Mouse (Mus musculus) liver, postnatal 0 days (tissue): ENCODE measurements around the gene Adgrl1. TPM values are rescaled to one million over a fixed set of nuclear protein-coding genes. Genes with fewer than 3 reads are reported as not detected.

Experiments used
- ATAC-seq: fragments of 200-750 bp; cut with Nextera tagmentation; 2 replicates; pipeline ENCODE4 v1.8.0; 2017; ENCODE audit warnings: mild to moderate bottlenecking, moderate library complexity
- DNase-seq: peaks from one replicate; pipeline ENCODE4 v3.0.0-alpha.2; 2016
- H3K27ac ChIP-seq: fragments of 300-500 bp; sonication (generic); 2 replicates; pipeline ENCODE4 v1.5.1; 2014; ENCODE audit warnings: antibody characterized with exemption, moderate library complexity, mild to moderate bottlenecking, low read depth
- H3K27me3 ChIP-seq: fragments of 300-500 bp; sonication (generic); 2 replicates; pipeline ENCODE4 v1.6.1; 2014; ENCODE audit warnings: low read length, control low read depth, mixed read lengths; ENCODE audit not compliant: insufficient read depth
- H3K36me3 ChIP-seq: fragments of 300-500 bp; sonication (generic); replicated peaks from 2 replicates; pipeline ENCODE4 v1.6.1; 2014; ENCODE audit warnings: mild to moderate bottlenecking, control low read depth, low read length, moderate library complexity, mixed read lengths; ENCODE audit not compliant: insufficient read depth
- H3K4me1 ChIP-seq: fragments of 300-500 bp; sonication (generic); 2 replicates; pipeline ENCODE4 v1.6.1; 2014; ENCODE audit warnings: antibody characterized with exemption, mild to moderate bottlenecking, control low read depth; ENCODE audit not compliant: insufficient read depth
- H3K4me2 ChIP-seq: fragments of 300-500 bp; sonication (generic); 2 replicates; pipeline ENCODE4 v1.6.1; 2014; ENCODE audit warnings: low read depth, mild to moderate bottlenecking, low read length, moderate library complexity, mixed read lengths
- H3K4me3 ChIP-seq: fragments of 300-500 bp; sonication (generic); 2 replicates; pipeline ENCODE4 v1.5.1; 2014; ENCODE audit warnings: low read depth, low read length
- H3K9ac ChIP-seq: fragments of 300-500 bp; sonication (generic); replicated peaks from 2 replicates; pipeline ENCODE4 v1.6.1; 2014; ENCODE audit warnings: mild to moderate bottlenecking, moderate library complexity
- H3K9me3 ChIP-seq: fragments of 300-500 bp; sonication (generic); 2 replicates; pipeline ENCODE4 v1.6.1; 2016; ENCODE audit warnings: mild to moderate bottlenecking, control low read depth, low read length, mixed read lengths
- CTCF ChIP-seq: sonication (generic); IDR thresholded peaks from 2 replicates; pipeline ENCODE4 v1.5.1; 2016; ENCODE audit warnings: antibody characterized with exemption, low read depth
- EP300 ChIP-seq: IDR thresholded peaks from 2 replicates; pipeline ENCODE4 v1.6.1; 2016; ENCODE audit warnings: antibody characterized with exemption, low read depth, mild to moderate bottlenecking
- WGBS: fragments of 180-500 bp; shearing (Covaris S2); extraction: QIAGEN DNeasy Blood & Tissue Kit; methylation state at CpG from one replicate; pipeline ENCODE4 v1.1.7; 2014; ENCODE audit not compliant: insufficient replicate concordance; 5-methylcytosine and 5-hydroxymethylcytosine counted together
- polyA plus RNA-seq: library from polyadenylated mRNA; unstranded; fragments of >200 nt; fragmentation: Nextera tagmentation; extraction: Ambion mirVana; gene quantifications from 2 replicates; pipeline ENCODE4 v1.2.1, GENCODE M21; 2015

Gene Adgrl1
- polyA plus RNA-seq, 1 experiment from 2014 or later: 0.96 TPM

DNA sequence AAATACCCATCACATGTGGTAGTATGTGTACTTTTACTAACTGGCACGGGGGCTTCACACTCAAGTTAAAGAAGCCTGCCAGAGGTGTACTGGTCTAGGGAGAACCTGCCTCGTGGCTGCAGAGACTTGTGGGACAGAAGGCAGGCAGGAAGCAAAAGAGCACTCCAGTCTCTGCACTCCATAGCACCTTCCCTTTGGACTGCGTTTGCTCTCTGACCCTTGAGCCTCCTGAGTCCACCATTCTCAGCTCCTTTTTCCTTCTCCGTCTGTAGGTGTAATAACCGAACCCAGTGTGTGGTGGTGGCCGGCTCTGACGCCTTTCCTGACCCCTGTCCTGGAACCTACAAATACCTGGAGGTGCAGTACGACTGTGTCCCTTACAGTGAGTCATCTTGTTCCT lies 22.8 kb downstream of the Adgrl1 start:
- H3K4me3 ChIP-seq: no peak overlapping the region
- no peak overlapping the region for H3K9ac ChIP-seq
- no peaks in the 10 kb centered on the region for H3K27me3 ChIP-seq
- no peak for TF ChIP-seq CTCF
- no peak for TF ChIP-seq EP300
- H3K9me3 ChIP-seq: no peaks in the 10 kb centered on the region
- H3K36me3 ChIP-seq: no peaks in the 10 kb centered on the region
- H3K4me1 ChIP-seq: no peaks in the 10 kb centered on the region
- H3K4me2 ChIP-seq: no peak overlapping the region
- DNase-seq (no peak), ATAC-seq (no peak)
- H3K27ac ChIP-seq: no peak overlapping the region
- WGBS: 82% methylated on average over 8 of the region's 8 CpGs

DNA sequence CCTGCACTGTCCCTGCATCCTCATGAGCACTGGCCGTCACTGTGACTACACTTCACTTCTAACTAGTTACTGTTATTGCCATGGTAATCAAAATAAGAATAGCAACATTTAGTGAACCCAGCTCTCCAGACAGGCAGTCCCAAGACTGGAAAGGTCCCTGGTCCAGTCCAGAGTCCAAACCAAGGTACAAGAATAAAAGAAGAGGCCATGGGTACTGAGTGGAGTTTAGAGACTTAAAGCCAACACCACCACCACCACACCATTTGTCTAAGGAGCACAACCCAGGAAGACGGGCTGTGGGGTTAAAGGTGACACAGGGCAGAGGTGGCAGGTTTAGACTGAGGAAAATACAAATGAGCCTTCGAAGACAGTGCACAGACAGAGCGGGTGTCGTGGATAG lies 24.7 kb downstream of the Adgrl1 start:
- H3K9me3 ChIP-seq: no peaks in the 10 kb centered on the region
- DNase-seq (no peak), ATAC-seq (no peak)
- H3K27ac ChIP-seq: no peak overlapping the region
- no peaks in the 10 kb centered on the region for H3K27me3 ChIP-seq
- H3K4me2 ChIP-seq: no peak overlapping the region
- TF ChIP-seq EP300 (no peak), CTCF (no peak)
- no peaks in the 10 kb centered on the region for H3K4me1 ChIP-seq
- H3K36me3 ChIP-seq: no peaks in the 10 kb centered on the region
- WGBS: 80% methylated on average over 5 of the region's 5 CpGs
- no peak overlapping the region for H3K9ac ChIP-seq
- H3K4me3 ChIP-seq: no peak overlapping the region

DNA sequence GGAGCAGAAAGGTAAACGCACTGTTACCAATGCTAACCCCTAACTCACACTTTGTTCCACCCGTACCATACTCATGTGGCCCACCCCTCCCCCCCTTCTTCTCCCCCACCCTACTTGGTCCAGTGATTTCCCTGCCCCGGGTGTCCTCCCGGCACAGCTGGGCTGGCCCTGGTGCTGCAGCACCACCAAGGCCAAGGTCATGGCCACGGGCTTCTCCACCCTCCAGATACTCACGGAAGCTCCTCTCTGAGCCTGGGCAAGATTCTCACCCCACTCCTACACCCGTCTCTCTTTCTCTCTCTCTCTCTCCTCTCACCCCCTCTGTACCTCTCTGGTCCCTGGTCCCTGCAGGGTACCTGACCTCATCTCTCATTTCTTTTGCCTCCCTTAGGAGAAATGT lies 26.4 kb downstream of the Adgrl1 start:
- DNase-seq (no peak), ATAC-seq (no peak)
- Histone ChIP-seq H3K27ac (no peak overlapping the region), H3K4me3 (no peak overlapping the region), H3K9ac (no peak overlapping the region), H3K9me3 (no peaks in the 10 kb centered on the region), H3K36me3 (no peaks in the 10 kb centered on the region), H3K4me1 (no peaks in the 10 kb centered on the region), H3K4me2 (no peak overlapping the region), H3K27me3 (no peaks in the 10 kb centered on the region)
- WGBS: 71% methylated on average over 7 of the region's 7 CpGs
- TF ChIP-seq CTCF: no peak
- no peak for TF ChIP-seq EP300

DNA sequence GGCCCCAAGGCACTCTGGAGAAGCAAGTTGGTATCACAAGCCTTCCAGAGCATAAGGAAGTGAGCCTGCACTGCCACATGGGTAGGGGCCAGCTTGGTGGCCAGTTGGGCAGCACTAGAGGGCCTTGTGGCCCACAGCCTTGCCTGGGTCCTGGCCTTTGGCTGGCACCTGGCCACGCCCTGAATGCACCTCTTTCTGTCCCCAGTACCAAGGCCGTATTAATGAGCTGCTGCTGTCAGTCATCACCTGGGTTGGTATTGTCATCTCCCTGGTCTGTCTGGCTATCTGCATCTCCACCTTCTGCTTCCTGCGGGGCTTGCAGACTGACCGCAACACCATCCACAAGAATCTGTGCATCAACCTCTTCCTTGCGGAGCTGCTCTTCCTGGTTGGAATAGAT lies 34.3 kb downstream of the Adgrl1 start:
- ATAC-seq (no peak), DNase-seq (no peak)
- WGBS: 80% methylated on average over 5 of the region's 5 CpGs
- Histone ChIP-seq H3K27me3 (no peaks in the 10 kb centered on the region), H3K9ac (no peak overlapping the region), H3K4me3 (no peak overlapping the region), H3K27ac (no peak overlapping the region), H3K4me2 (no peak overlapping the region), H3K9me3 (no peaks in the 10 kb centered on the region), H3K36me3 (peaks cover 8% of the 10 kb centered on the region; the same call in 1 of the 2 replicates), H3K4me1 (no peaks in the 10 kb centered on the region)
- TF ChIP-seq EP300: no peak
- no peak for TF ChIP-seq CTCF

DNA sequence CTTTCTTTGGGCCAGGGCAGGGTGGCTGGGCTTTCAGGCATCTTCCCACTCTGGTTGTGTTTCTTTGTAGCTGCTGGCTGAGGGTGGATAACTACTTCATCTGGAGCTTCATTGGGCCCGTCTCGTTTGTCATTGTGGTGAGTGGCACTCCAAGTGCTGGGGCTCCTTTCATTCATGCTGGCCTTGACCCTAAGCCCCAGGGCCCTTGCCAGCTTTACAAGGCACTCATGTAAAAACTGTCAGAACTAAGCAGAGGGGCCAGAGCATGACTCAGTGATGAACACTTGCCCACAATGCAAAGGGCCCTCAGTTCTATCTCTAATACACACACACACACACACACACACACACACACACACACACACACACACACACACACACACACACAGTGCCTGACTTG lies 35.1 kb downstream of the Adgrl1 start:
- no peaks in the 10 kb centered on the region for H3K4me1 ChIP-seq
- no peak overlapping the region for H3K9ac ChIP-seq
- DNase-seq (no peak), ATAC-seq (no peak)
- TF ChIP-seq EP300: no peak
- TF ChIP-seq CTCF: no peak
- H3K4me3 ChIP-seq: no peak overlapping the region
- no peak overlapping the region for H3K27ac ChIP-seq
- peaks cover 8% of the 10 kb centered on the region; the same call in 1 of the 2 replicates for H3K36me3 ChIP-seq
- no peak overlapping the region for H3K4me2 ChIP-seq
- WGBS: 88% methylated on average over 2 of the region's 2 CpGs
- H3K27me3 ChIP-seq: no peaks in the 10 kb centered on the region
- no peaks in the 10 kb centered on the region for H3K9me3 ChIP-seq

DNA sequence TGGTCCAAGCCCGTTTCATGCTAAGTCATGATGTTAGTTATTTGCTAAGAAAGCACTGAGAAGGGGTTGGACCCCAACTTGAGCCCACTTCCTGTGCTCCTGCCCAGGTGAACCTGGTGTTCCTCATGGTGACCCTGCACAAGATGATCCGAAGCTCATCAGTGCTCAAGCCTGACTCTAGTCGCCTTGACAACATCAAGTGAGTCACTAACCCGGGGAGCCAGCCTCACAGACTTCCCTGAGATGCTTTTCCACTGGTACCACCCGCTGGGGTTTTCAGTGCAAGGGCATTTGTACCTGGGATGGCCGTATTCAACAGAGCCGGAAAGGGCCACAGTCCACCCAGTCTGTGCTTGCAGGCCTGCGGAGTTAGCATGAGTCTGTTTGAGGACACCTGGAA lies 35.5 kb downstream of the Adgrl1 start:
- WGBS: 88% methylated on average over 8 of the region's 8 CpGs
- Histone ChIP-seq H3K27ac (no peak overlapping the region), H3K9me3 (no peaks in the 10 kb centered on the region), H3K4me3 (no peak overlapping the region), H3K4me2 (no peak overlapping the region), H3K36me3 (peaks cover 8% of the 10 kb centered on the region; the same call in 1 of the 2 replicates), H3K27me3 (no peaks in the 10 kb centered on the region), H3K9ac (no peak overlapping the region), H3K4me1 (no peaks in the 10 kb centered on the region)
- DNase-seq: no peak
- no peak for ATAC-seq
- no peak for TF ChIP-seq EP300

DNA sequence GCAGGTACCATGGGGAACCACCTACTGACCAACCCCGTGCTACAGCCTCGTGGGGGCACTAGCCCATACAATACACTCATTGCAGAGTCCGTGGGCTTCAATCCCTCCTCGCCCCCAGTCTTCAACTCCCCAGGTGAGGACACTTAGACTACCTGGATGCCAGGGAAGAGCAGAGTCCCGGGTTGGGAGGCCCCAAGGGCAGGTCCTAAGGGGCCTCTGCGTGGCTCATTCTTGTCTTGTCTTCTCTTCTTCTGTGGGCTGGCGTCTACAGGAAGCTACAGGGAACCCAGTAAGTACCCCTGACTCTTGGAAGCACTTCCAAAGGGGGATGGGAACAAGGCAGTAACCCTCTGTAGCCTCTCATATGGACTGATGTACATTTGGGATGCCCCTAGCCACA lies 37.7 kb downstream of the Adgrl1 start:
- Histone ChIP-seq H3K9me3 (no peaks in the 10 kb centered on the region), H3K27me3 (no peaks in the 10 kb centered on the region), H3K27ac (no peak overlapping the region), H3K36me3 (peaks cover 8% of the 10 kb centered on the region; the same call in 1 of the 2 replicates), H3K4me2 (no peak overlapping the region), H3K4me3 (no peak overlapping the region), H3K4me1 (no peaks in the 10 kb centered on the region), H3K9ac (no peak overlapping the region)
- WGBS: 78% methylated on average over 7 of the region's 7 CpGs
- TF ChIP-seq CTCF: no peak
- TF ChIP-seq EP300: no peak
- ATAC-seq: no peak
- no peak for DNase-seq
